Mouse (Mus musculus) MEL (cell line): Measurements from ENCODE around the gene Sh3rf3. TPM values are rescaled to one million over a fixed set of nuclear protein-coding genes. Genes with fewer than 3 reads are reported as not detected.
A peak's percentile ranks its signal among the peaks of the same experiment; 100 is the strongest.

ENCODE experiments used
- DNase-seq: peaks from one replicate; pipeline ENCODE4 v3.0.0; 2011; ENCODE audit warnings: low read depth, low spot score
- H3K27ac ChIP-seq: 2 replicates; pipeline ENCODE4 v1.5.1; 2012; ENCODE audit warnings: low read depth, mild to moderate bottlenecking, control low read depth, low read length, moderate library complexity; ENCODE audit not compliant: control insufficient read depth
- H3K27me3 ChIP-seq, 2 experiments: fragments of 150-350 bp in 1 of 2; sonication (generic) in 1 of 2; 2 replicates each; pipeline ENCODE4 v1.6.1; 2012; ENCODE audit warnings: low read length in 2 of 2, mild to moderate bottlenecking in 2 of 2, improper control_type of control experiment in 1 of 2, moderate library complexity in 1 of 2; ENCODE audit not compliant: insufficient read depth in 2 of 2, control insufficient read depth in 1 of 2
- H3K36me3 ChIP-seq, 2 experiments: 2 replicates each; pipeline ENCODE4 v1.6.1; 2012 to 2014; ENCODE audit warnings: low read length in 2 of 2, improper control_type of control experiment in 1 of 2, inconsistent platforms in 1 of 2, mild to moderate bottlenecking in 1 of 2; ENCODE audit not compliant: insufficient read depth in 2 of 2, control insufficient read depth in 1 of 2
- H3K4me1 ChIP-seq, 2 experiments: fragments of 150-350 bp in 1 of 2; sonication (generic) in 1 of 2; 2 replicates each; pipeline ENCODE4 v1.6.1; 2012; ENCODE audit warnings: low read length in 2 of 2, improper control_type of control experiment in 1 of 2, mild to moderate bottlenecking in 1 of 2; ENCODE audit not compliant: insufficient read depth in 2 of 2, control insufficient read depth in 1 of 2
- H3K4me3 ChIP-seq, 2 experiments: fragments of 150-350 bp in 1 of 2; sonication (generic) in 1 of 2; 2 replicates each; pipeline ENCODE4 v1.5.1; 2012; ENCODE audit warnings: low read depth in 2 of 2, low read length in 2 of 2, mild to moderate bottlenecking in 2 of 2, moderate library complexity in 2 of 2, control low read depth in 1 of 2, improper control_type of control experiment in 1 of 2; ENCODE audit not compliant: control insufficient read depth in 1 of 2, insufficient read depth in 1 of 2
- H3K79me2 ChIP-seq: 2 replicates; pipeline ENCODE4 v1.6.1; 2012; ENCODE audit warnings: mild to moderate bottlenecking, low read length, moderate library complexity; ENCODE audit not compliant: control insufficient read depth, poor library complexity, insufficient read depth
- H3K9ac ChIP-seq: 2 replicates; pipeline ENCODE4 v1.6.1; 2012; ENCODE audit warnings: low read depth, mild to moderate bottlenecking, control low read depth, low read length, moderate library complexity; ENCODE audit not compliant: control insufficient read depth, poor library complexity, severe bottlenecking
- H3K9me3 ChIP-seq: fragments of 150-350 bp; sonication (generic); replicated peaks from 2 replicates; pipeline ENCODE4 v1.6.1; 2012; ENCODE audit warnings: mild to moderate bottlenecking, low read length, improper control_type of control experiment, moderate library complexity; ENCODE audit not compliant: insufficient read depth
- CHD1 ChIP-seq: IDR thresholded peaks from 2 replicates; pipeline ENCODE4 v1.6.1; 2012; ENCODE audit warnings: low read depth, mild to moderate bottlenecking, inconsistent platforms, low read length, improper control_type of control experiment
- EP300 ChIP-seq, 2 experiments: IDR thresholded peaks; 2 replicates each; pipeline ENCODE4 v1.6.1; 2011; ENCODE audit warnings: improper control_type of control experiment in 2 of 2, low read length in 2 of 2, low read depth in 1 of 2, mild to moderate bottlenecking in 1 of 2
- ETS1 ChIP-seq: IDR thresholded peaks from 2 replicates; pipeline ENCODE4 v1.6.1; 2012; ENCODE audit warnings: low read depth, mild to moderate bottlenecking, inconsistent platforms, low read length, improper control_type of control experiment, moderate library complexity
- GATA1 ChIP-seq: IDR thresholded peaks from 2 replicates; pipeline ENCODE4 v1.6.1; 2011; ENCODE audit warnings: low read depth, low read length, improper control_type of control experiment
- MAFK ChIP-seq: IDR thresholded peaks from 2 replicates; pipeline ENCODE4 v1.6.1; 2011; ENCODE audit warnings: low read depth, mild to moderate bottlenecking, low read length, improper control_type of control experiment, borderline replicate concordance
- MEF2A ChIP-seq: IDR thresholded peaks from 2 replicates; pipeline ENCODE4 v1.6.1; 2014; ENCODE audit warnings: low read depth, mild to moderate bottlenecking, inconsistent platforms, low read length, improper control_type of control experiment; ENCODE audit not compliant: poor library complexity, insufficient replicate concordance, severe bottlenecking; ENCODE audit errors: extremely low read depth
- MXI1 ChIP-seq: IDR thresholded peaks from 2 replicates; pipeline ENCODE4 v1.6.1; 2011; ENCODE audit warnings: mild to moderate bottlenecking, low read depth, low read length, improper control_type of control experiment
- MYC ChIP-seq: IDR thresholded peaks from 2 replicates; pipeline ENCODE4 v1.6.1; 2011; ENCODE audit warnings: low read depth, mild to moderate bottlenecking, low read length, improper control_type of control experiment, moderate library complexity
- POLR2AphosphoS5 ChIP-seq: IDR thresholded peaks from 2 replicates; pipeline ENCODE4 v1.6.1; 2012; ENCODE audit warnings: low read depth, borderline replicate concordance, mild to moderate bottlenecking, inconsistent platforms, low read length, moderate library complexity, mixed read lengths
- RCOR1 ChIP-seq: IDR thresholded peaks from 2 replicates; pipeline ENCODE4 v1.6.1; 2012; ENCODE audit warnings: low read depth, mild to moderate bottlenecking, inconsistent platforms, low read length, improper control_type of control experiment
- SIN3A ChIP-seq: IDR thresholded peaks from 2 replicates; pipeline ENCODE4 v1.6.1; 2012; ENCODE audit warnings: low read length, improper control_type of control experiment, inconsistent platforms
- TAL1 ChIP-seq: IDR thresholded peaks from 2 replicates; pipeline ENCODE4 v1.6.1; 2012; ENCODE audit warnings: mild to moderate bottlenecking, inconsistent platforms, low read length, moderate library complexity, mixed read lengths
- TBP ChIP-seq: IDR thresholded peaks from 2 replicates; pipeline ENCODE4 v1.8.0; 2011; ENCODE audit warnings: low read depth, low read length, improper control_type of control experiment
- TCF12 ChIP-seq: IDR thresholded peaks from 2 replicates; pipeline ENCODE4 v1.6.1; 2014; ENCODE audit warnings: low read depth, mild to moderate bottlenecking, inconsistent platforms, low read length, improper control_type of control experiment, moderate library complexity
- USF2 ChIP-seq, 2 experiments: IDR thresholded peaks; 2 replicates each; pipeline ENCODE4 v1.6.1; 2011 to 2012; ENCODE audit warnings: improper control_type of control experiment in 2 of 2, low read length in 2 of 2, borderline replicate concordance in 1 of 2, inconsistent platforms in 1 of 2, low read depth in 1 of 2, mild to moderate bottlenecking in 1 of 2; ENCODE audit not compliant: insufficient read depth in 1 of 2
- ZC3H11A ChIP-seq: IDR thresholded peaks from 2 replicates; pipeline ENCODE4 v1.6.1; 2012; ENCODE audit warnings: low read depth, mild to moderate bottlenecking, inconsistent platforms, low read length, improper control_type of control experiment
- polyA plus RNA-seq, 2 experiments: library from polyadenylated mRNA; stranded (reverse) in 1 of 2; unstranded in 1 of 2; fragments of >175 nt in 1 of 2; fragments of >200 nt in 1 of 2; gene quantifications; 2 replicates each; pipeline versions ENCODE4 v1.2.1 to v1.2.4; 2012; ENCODE audit warnings: low replicate concordance in 2 of 2, low read depth in 1 of 2; ENCODE audit not compliant: insufficient read length in 2 of 2, insufficient read depth in 1 of 2, missing spikeins in 1 of 2
- total RNA-seq: library from RNA; depleted of rRNA; stranded (reverse); fragments of 300-350 nt; gene quantifications from 2 replicates; pipeline ENCODE4 v1.2.3, GENCODE M21; 2012

The Sh3rf3 gene
- total and polyA plus RNA-seq, 3 experiments: not detected

- TF ChIP-seq USF2 (IDR thresholded peaks at IDR 0.05; ENCODE audit: borderline replicate concordance in 1 of 2, insufficient read depth in 1 of 2, low read depth in 1 of 2, low read length in 2 of 2) (no peak), CHD1 (no peak), TBP (no peak)
- TF ChIP-seq, all 39 proteins: peak for 0
Observed at GRCm38 (mm10) chr10:59158627-59159026, 345.5 kb downstream of the Sh3rf3 start (continued).

GRCm38 (mm10) chr10:59162185-59162897 is 349.2 kb downstream of the Sh3rf3 start:
- H3K9ac ChIP-seq: no peak overlapping the region
- H3K79me2 ChIP-seq: no peaks in the 10 kb centered on the region
- peaks cover 0 to 2% of the 10 kb centered on the region in 2 experiments; a peak in 1 of 4 replicates for H3K36me3 ChIP-seq
- H3K4me1 ChIP-seq: peaks cover 0 to 2% of the 10 kb centered on the region in 2 experiments; a peak in 2 of 4 replicates
- no peaks in the 10 kb centered on the region for H3K9me3 ChIP-seq
- peak; percentile 70 for DNase-seq
- TF ChIP-seq GATA1 (peak; percentile 88), MAFK (peak; percentile 77), SIN3A (peak; percentile 38; the same call in 1 of the 2 replicates), MEF2A (no peak), ZC3H11A (no peak), MXI1 (peak; percentile 7; the same call in 1 of the 2 replicates), EP300 (IDR thresholded peaks at IDR 0.05; ENCODE audit: low read depth in 1 of 2, low read length in 2 of 2) (peak; percentile 83 to 86), MYC (no peak), RCOR1 (peak; percentile 86), TCF12 (peak; percentile 93), TAL1 (peak; percentile 82), POLR2AphosphoS5 (no peak), ETS1 (peak; percentile 82)
- no peak overlapping the region for H3K4me3 ChIP-seq
- H3K27me3 ChIP-seq: no peaks in the 10 kb centered on the region; a peak in 1 of 4 replicates
- no peak overlapping the region for H3K27ac ChIP-seq
